Mouse (Mus musculus) E14TG2a.4 (cell line): ENCODE measurements at regions not wholly inside any gene's neighbourhood (a gene's known extent, or its start where the extent isn't known, plus 50 kb on each side); places are given as distances from the start of the nearest gene placed in this dataset.

Experiments used
- H3K27me3 ChIP-seq: 2 replicates; pipeline ENCODE4 v1.6.1; 2014; ENCODE audit warnings: low read length, control low read depth; ENCODE audit not compliant: insufficient read depth
- H3K36me3 ChIP-seq: 2 replicates; pipeline ENCODE4 v1.6.1; 2014; ENCODE audit warnings: low read length, control low read depth; ENCODE audit not compliant: insufficient read depth
- H3K4me1 ChIP-seq: replicated peaks from 2 replicates; pipeline ENCODE4 v1.6.1; 2014; ENCODE audit warnings: low read depth, low read length, control low read depth
- H3K4me3 ChIP-seq: replicated peaks from 2 replicates; pipeline ENCODE4 v1.5.1; 2014; ENCODE audit warnings: mild to moderate bottlenecking, low read length
- H3K9me3 ChIP-seq: 2 replicates; pipeline ENCODE4 v1.6.1; 2014; ENCODE audit warnings: low read length, control low read depth
- CTCF ChIP-seq: conservative IDR thresholded peaks from 2 replicates; pipeline ENCODE4 v1.5.1; 2014; ENCODE audit warnings: low read length
- NANOG ChIP-seq: IDR thresholded peaks from 2 replicates; pipeline ENCODE4 v1.6.1; 2014; ENCODE audit warnings: borderline replicate concordance, low read length, mixed read lengths
- POU5F1 ChIP-seq: IDR thresholded peaks from 2 replicates; pipeline ENCODE4 v1.6.1; 2014; ENCODE audit warnings: low read length, borderline replicate concordance

DNA sequence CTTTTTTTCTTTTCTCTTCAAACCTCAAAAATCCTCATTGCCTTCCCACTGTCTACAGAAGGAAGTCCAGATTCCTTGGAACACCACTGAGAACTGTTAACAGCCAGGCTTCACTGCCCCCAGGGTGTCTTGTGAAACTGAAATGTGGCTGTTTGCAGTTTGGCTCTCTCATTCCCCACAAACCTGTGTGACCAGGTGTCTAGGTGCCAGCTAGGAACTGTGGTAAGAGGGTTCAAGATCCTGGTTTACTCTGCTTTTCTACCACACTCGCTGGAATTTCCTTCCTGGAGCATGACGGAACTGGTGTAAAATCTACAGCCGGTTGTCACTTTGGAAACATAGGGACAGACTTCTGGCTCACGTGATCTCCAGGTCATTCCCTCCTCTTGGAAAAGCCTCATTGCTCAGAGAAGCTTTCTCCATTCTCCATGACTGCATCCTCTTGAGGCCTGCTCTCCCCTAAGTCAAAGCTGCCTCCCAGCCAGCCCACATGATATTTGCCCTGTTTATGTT lies 660.2 kb downstream of the Zfp706 start:
- H3K9me3 ChIP-seq = no peaks in the 10 kb centered on the region
- no peaks in the 10 kb centered on the region for H3K36me3 ChIP-seq
- H3K4me3 ChIP-seq = no peak overlapping the region
- TF ChIP-seq CTCF = no peak
- TF ChIP-seq NANOG = no peak
- no peak for TF ChIP-seq POU5F1
- H3K27me3 ChIP-seq = no peaks in the 10 kb centered on the region
- H3K4me1 ChIP-seq = peaks cover 3% of the 10 kb centered on the region

- H3K4me3 ChIP-seq = no peak overlapping the region
- H3K4me1 ChIP-seq = no peaks in the 10 kb centered on the region; the same call in 1 of the 2 replicates
- TF ChIP-seq POU5F1 (no peak), CTCF (no peak), NANOG (no peak)
- no peaks in the 10 kb centered on the region for H3K9me3 ChIP-seq
- no peaks in the 10 kb centered on the region for H3K27me3 ChIP-seq
- no peaks in the 10 kb centered on the region for H3K36me3 ChIP-seq
These were observed 661.4 kb downstream of the Zfp706 start for GRCm38 (mm10) chr15:36346126-36346525.

- H3K27me3 ChIP-seq = no peaks in the 10 kb centered on the region
- H3K4me3 ChIP-seq = no peak overlapping the region
- no peaks in the 10 kb centered on the region for H3K36me3 ChIP-seq
- no peaks in the 10 kb centered on the region for H3K9me3 ChIP-seq
- H3K4me1 ChIP-seq = no peaks in the 10 kb centered on the region
- no peak for TF ChIP-seq CTCF
- TF ChIP-seq NANOG = no peak
- no peak for TF ChIP-seq POU5F1
These were observed 662.2 kb downstream of the Zfp706 start for GRCm38 (mm10) chr15:36345413-36345812.

DNA sequence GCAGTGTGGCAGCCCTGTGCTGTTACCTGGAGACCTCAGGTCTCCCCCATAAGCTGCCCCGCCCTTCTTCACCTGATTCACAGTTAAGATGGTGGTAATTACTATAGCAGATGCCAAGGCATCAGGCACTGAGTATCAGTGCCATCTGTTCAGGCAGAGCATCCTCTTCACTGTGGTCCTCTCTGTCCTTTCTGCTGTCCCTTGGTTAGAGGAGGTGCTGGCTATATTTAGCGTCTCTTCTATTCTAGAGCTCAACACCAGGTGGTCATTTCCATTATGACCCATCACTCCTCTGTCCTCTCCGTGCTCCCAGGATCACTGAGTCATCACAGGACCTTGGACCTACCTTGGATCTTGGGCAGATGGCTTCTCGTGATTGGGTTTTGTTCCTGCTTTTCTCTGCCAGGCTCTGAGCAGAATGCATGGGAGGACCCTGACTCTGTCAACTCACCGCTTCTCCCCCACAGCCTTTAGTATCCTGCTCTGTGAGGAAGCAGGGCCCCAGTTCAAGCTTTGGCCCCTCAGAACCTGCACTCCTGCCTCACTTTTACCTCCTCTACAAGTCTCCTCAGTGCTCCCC lies 667.5 kb downstream of the Zfp706 start:
- H3K4me1 ChIP-seq = no peaks in the 10 kb centered on the region
- no peaks in the 10 kb centered on the region for H3K36me3 ChIP-seq
- H3K27me3 ChIP-seq = no peaks in the 10 kb centered on the region
- H3K9me3 ChIP-seq = no peaks in the 10 kb centered on the region
- no peak for TF ChIP-seq NANOG
- TF ChIP-seq POU5F1 = no peak
- no peak for TF ChIP-seq CTCF
- no peak overlapping the region for H3K4me3 ChIP-seq

- Histone ChIP-seq H3K36me3 (no peaks in the 10 kb centered on the region), H3K27me3 (no peaks in the 10 kb centered on the region), H3K4me3 (no peak overlapping the region), H3K4me1 (no peaks in the 10 kb centered on the region), H3K9me3 (no peaks in the 10 kb centered on the region)
- TF ChIP-seq NANOG (no peak), CTCF (no peak), POU5F1 (no peak)
These were observed 668.8 kb downstream of the Zfp706 start for GRCm38 (mm10) chr15:36338766-36339165.

DNA sequence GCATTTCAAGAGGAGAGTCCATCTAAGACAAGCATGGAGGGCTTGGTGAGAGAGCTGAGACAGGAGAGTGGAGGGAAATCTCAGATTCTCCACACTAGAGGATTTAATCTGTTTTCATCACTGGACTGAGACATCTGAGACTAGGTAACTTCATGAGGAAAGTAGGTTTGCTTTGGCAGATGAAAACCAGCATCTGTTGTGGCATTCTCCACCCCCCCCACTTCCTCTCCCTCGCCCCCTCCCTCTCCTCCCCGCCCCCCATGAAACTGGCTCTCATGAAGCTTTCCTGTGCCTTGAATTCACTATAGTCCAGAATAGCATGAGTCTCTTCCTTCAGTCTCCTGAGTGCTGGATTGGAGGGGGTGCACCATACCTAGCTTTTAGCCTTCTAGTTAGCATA lies 670.7 kb downstream of the Zfp706 start:
- Histone ChIP-seq H3K9me3 (no peaks in the 10 kb centered on the region), H3K4me1 (no peaks in the 10 kb centered on the region; the same call in 1 of the 2 replicates), H3K4me3 (no peak overlapping the region), H3K36me3 (no peaks in the 10 kb centered on the region), H3K27me3 (no peaks in the 10 kb centered on the region)
- TF ChIP-seq POU5F1 (no peak), NANOG (no peak), CTCF (no peak)

DNA sequence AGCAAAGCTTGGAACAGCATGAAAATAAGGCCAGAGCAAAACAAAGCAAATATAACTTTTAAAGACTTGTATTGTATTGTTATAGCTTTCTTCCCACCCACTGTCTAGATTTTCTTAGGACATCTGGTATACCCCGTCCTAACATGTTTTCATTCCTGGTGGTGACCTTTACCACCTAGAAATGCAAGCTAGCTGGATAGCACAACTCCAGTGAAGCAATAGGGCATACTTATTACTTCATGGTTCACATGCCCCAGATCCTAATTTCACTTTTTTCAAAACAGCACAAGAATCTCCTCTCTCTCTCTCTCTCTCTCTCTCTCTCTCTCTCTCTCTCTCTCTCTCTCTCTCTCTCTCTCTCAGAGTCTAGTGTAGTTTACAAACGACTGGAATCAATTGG lies 672.5 kb downstream of the Zfp706 start:
- no peaks in the 10 kb centered on the region for H3K27me3 ChIP-seq
- no peaks in the 10 kb centered on the region for H3K9me3 ChIP-seq
- H3K36me3 ChIP-seq = no peaks in the 10 kb centered on the region
- H3K4me3 ChIP-seq = no peak overlapping the region
- no peaks in the 10 kb centered on the region; the same call in 1 of the 2 replicates for H3K4me1 ChIP-seq
- TF ChIP-seq NANOG = no peak
- TF ChIP-seq POU5F1 = no peak
- no peak for TF ChIP-seq CTCF

GRCm38 (mm10) chr15:36334436-36335113 lies 673.0 kb downstream of the Zfp706 start:
- H3K4me1 ChIP-seq = no peaks in the 10 kb centered on the region; the same call in 1 of the 2 replicates
- H3K4me3 ChIP-seq = no peak overlapping the region
- TF ChIP-seq CTCF (no peak), NANOG (no peak), POU5F1 (no peak)
- H3K36me3 ChIP-seq = no peaks in the 10 kb centered on the region
- no peaks in the 10 kb centered on the region for H3K27me3 ChIP-seq
- H3K9me3 ChIP-seq = no peaks in the 10 kb centered on the region
